Mouse (Mus musculus): ENCODE measurements around the gene Poln. TPM values are rescaled to one million over a fixed set of nuclear protein-coding genes. Genes with fewer than 3 reads are reported as not detected.
A peak's percentile ranks its signal among the peaks of the same experiment; 100 is the strongest.

The Poln gene
- polyA plus RNA-seq, 1 experiment: 1.8 TPM

DNA sequence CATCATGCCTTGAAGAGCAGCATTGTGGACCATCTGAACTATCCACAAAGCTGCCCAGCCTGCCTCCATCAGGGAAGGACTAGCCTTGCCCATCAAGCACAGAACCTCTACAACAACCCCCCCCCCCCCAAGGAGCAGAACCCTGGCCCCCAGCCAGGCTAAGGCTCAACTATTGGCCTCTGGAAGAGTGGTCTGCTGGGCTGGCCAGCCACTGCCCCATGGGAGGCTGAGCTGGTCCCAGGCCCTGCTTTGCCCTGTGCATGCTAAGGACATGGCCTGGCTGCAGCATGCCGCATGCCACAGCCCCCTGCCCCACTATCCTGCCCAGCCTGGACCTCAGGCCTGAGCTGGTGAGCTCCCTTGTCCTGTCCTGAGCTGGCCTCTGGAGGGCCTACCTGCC lies 167.8 kb downstream of the Poln start:
- H3K27ac ChIP-seq (ENCODE audit: insufficient read depth, low read depth, low read length): no peak overlapping the region
- no peak overlapping the region for H3K4me3 ChIP-seq (ENCODE audit: insufficient read depth, low read depth, low read length)
- no peak for DNase-seq
- H3K4me1 ChIP-seq (ENCODE audit: control insufficient read depth, insufficient read depth, low read length): no peaks in the 10 kb centered on the region
- H3K36me3 ChIP-seq (ENCODE audit: control insufficient read depth, insufficient read depth, low read length): no peaks in the 10 kb centered on the region
- no peaks in the 10 kb centered on the region; the same call in 1 of the 2 replicates for H3K27me3 ChIP-seq (replicated peaks; ENCODE audit: control insufficient read depth, insufficient read depth, low read length)
- no peak for TF ChIP-seq CTCF (conservative IDR thresholded peaks at IDR 0.05; ENCODE audit: insufficient read depth, insufficient read length, low read depth, low read length)
- no peak for TF ChIP-seq POLR2A (IDR thresholded peaks at IDR 0.05; ENCODE audit: low read depth, low read length)
- WGBS: 88% methylated on average over 1 of the region's 1 CpGs

DNA sequence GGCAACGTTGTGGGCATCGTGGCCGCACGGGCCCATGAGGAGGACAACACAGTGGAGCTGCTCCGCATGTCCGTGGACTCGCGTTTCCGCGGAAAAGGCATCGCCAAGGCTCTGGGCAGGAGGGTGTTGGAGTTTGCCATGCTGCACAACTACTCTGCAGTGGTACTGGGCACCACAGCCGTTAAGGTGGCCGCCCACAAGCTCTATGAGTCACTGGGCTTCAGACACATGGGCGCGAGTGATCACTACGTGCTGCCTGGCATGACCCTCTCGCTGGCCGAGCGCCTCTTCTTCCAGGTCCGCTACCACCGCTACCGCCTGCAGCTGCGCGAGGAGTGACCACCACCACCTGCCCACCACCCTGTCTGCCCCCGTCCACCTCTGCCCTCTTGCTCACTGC lies 168.4 kb downstream of the Poln start:
- no peak for DNase-seq
- 96% methylated on average over 25 of the region's 25 CpGs for WGBS
- TF ChIP-seq POLR2A (IDR thresholded peaks at IDR 0.05; ENCODE audit: low read depth, low read length) (no peak), CTCF (conservative IDR thresholded peaks at IDR 0.05; ENCODE audit: insufficient read depth, insufficient read length, low read depth, low read length) (no peak)
- Histone ChIP-seq H3K36me3 (ENCODE audit: control insufficient read depth, insufficient read depth, low read length) (no peaks in the 10 kb centered on the region), H3K27ac (ENCODE audit: insufficient read depth, low read depth, low read length) (no peak overlapping the region), H3K4me1 (ENCODE audit: control insufficient read depth, insufficient read depth, low read length) (no peaks in the 10 kb centered on the region), H3K27me3 (replicated peaks; ENCODE audit: control insufficient read depth, insufficient read depth, low read length) (peaks cover 2% of the 10 kb centered on the region; the same call in 1 of the 2 replicates), H3K4me3 (ENCODE audit: insufficient read depth, low read depth, low read length) (no peak overlapping the region)

DNA sequence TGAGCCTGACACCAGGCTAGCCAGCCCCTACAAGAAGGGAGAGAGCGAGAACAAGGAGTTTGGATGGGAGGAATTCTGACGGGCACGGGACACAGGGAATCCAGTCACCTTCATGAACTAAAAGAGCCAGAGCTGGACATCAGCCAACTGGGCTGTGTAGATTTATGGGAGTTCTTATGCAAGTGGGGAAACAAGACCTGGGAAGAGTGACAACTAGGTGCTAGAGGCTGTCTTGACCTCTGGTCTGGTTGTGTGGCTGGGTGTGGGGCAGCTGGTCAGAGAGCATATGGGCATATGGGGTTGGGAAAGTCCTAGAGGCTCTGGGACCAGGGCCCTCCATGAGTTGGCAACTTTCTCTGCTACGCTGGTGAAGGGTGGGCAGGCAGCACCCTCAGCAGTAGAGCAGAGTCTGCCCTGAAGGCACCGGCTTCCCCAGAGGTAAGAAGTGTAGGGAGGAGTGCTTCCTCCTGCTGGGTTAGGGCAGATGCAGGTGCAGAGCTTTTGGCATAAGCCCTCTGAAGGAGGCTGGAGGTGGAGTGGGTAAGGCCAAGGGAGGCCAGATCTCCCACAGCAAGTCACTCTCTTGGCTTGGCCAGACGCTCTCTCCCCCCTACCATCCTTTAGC lies 169.7 kb downstream of the Poln start:
- 68% methylated on average over 6 of the region's 6 CpGs for WGBS
- DNase-seq: peak; percentile 22
- no peak overlapping the region for H3K4me3 ChIP-seq (ENCODE audit: insufficient read depth, low read depth, low read length)
- H3K36me3 ChIP-seq (ENCODE audit: control insufficient read depth, insufficient read depth, low read length): no peaks in the 10 kb centered on the region
- TF ChIP-seq POLR2A (IDR thresholded peaks at IDR 0.05; ENCODE audit: low read depth, low read length) (no peak), CTCF (conservative IDR thresholded peaks at IDR 0.05; ENCODE audit: insufficient read depth, insufficient read length, low read depth, low read length) (no peak)
- no peak overlapping the region for H3K27ac ChIP-seq (ENCODE audit: insufficient read depth, low read depth, low read length)
- peaks cover 2% of the 10 kb centered on the region; the same call in 1 of the 2 replicates for H3K27me3 ChIP-seq (replicated peaks; ENCODE audit: control insufficient read depth, insufficient read depth, low read length)
- H3K4me1 ChIP-seq (ENCODE audit: control insufficient read depth, insufficient read depth, low read length): no peaks in the 10 kb centered on the region

DNA sequence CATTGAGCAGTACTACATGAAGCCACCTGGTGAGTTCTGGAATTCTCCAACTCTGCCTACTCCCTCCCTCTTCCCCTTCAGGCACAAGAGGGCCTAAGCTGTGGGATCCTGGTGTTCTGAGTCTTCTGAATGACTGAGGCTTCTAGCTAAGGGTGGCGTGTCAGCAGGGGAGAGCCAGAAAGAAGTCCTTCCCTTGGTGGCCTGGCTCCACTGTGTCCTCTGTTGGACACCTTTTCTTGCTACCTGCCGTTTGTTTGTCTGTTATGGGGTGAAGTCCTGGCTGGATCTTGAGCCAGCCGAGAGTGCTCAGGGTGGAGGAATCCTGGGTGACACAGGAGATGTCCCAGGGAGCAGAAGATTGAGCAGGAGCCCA lies 170.8 kb downstream of the Poln start:
- DNase-seq: no peak

DNA sequence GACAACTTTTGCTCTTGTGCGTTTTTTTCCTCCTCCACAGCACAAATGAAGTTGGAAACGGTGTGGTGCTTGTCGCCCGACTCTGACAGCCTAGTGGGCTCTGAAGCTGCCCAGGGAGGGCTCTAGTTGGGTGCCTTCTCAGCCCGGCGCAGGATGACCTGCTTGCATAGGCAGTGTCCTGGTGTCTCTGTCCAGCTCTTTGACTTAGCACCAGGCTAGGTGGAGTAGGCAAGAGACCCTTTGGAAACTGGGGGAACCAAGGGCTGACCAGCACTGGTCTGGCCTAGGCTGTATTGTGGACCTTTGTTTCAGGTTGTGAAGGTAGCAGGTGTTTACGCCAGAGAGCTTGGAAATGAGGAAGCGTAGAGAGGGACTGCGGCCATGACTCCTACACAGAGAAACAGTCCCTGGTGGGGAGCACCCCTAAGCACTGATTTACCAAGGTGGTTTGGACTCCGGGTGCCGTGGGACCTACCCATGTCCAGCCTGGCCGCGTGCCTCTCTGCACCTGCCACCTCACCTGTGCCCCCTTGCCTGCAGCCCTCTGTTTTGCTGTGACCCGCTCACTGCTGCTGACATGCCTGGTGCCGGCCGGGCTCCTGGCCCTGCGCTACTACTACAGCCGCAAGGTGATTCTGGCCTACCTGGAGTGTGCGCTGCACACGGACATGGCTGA lies 171.3 kb downstream of the Poln start:
- H3K27me3 ChIP-seq (replicated peaks; ENCODE audit: control insufficient read depth, insufficient read depth, low read length): peaks cover 2% of the 10 kb centered on the region; the same call in 1 of the 2 replicates
- H3K27ac ChIP-seq (ENCODE audit: insufficient read depth, low read depth, low read length): no peak overlapping the region
- WGBS: 78% methylated on average over 20 of the region's 20 CpGs

More for the DNA sequence above, 170.8 kb downstream of the Poln start:
- no peak overlapping the region for H3K4me3 ChIP-seq (ENCODE audit: insufficient read depth, low read depth, low read length)
- no peak for TF ChIP-seq POLR2A (IDR thresholded peaks at IDR 0.05; ENCODE audit: low read depth, low read length)
- no peak for TF ChIP-seq CTCF (conservative IDR thresholded peaks at IDR 0.05; ENCODE audit: insufficient read depth, insufficient read length, low read depth, low read length)
- no peaks in the 10 kb centered on the region for H3K36me3 ChIP-seq (ENCODE audit: control insufficient read depth, insufficient read depth, low read length)
- peaks cover 2% of the 10 kb centered on the region; the same call in 1 of the 2 replicates for H3K27me3 ChIP-seq (replicated peaks; ENCODE audit: control insufficient read depth, insufficient read depth, low read length)
- H3K27ac ChIP-seq (ENCODE audit: insufficient read depth, low read depth, low read length): no peak overlapping the region
- WGBS: 95% methylated on average over 3 of the region's 3 CpGs
- no peaks in the 10 kb centered on the region for H3K4me1 ChIP-seq (ENCODE audit: control insufficient read depth, insufficient read depth, low read length)

DNA sequence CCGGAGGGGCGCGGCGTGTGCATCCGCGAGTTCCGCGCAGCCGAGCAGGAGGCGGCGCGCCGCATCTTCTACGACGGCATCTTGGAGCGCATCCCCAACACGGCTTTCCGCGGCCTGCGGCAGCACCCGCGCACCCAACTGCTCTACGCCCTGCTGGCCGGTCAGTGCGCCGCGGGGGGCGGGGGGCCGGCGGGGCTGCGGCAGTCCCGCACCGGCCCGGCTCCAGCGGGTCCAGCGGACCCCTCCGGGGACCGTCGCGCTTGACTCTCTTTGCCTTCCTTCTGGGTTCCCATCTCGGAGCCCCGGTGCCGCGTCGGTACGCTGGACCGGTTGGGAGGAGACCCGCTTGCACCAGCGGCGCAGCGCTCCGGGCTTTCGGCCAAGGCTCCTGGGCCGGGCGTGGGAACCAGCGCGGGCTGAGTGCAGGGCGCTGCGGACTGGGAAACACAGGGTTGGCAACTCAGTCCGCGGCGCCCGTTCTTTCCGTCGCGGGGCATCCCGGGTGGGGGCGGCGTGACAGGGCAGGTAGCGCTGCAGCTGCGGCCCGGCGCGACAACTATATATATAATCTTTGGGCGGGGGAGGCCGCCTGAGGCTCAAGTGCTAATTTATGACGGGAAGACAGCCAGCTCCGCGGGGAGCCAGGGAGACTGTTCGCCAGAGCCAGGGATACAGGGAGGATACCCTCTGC lies 172.1 kb downstream of the Poln start:
- H3K27me3 ChIP-seq (replicated peaks; ENCODE audit: control insufficient read depth, insufficient read depth, low read length): peaks cover 2% of the 10 kb centered on the region; the same call in 1 of the 2 replicates
- no peak for TF ChIP-seq POLR2A (IDR thresholded peaks at IDR 0.05; ENCODE audit: low read depth, low read length)
- no peak for TF ChIP-seq CTCF (conservative IDR thresholded peaks at IDR 0.05; ENCODE audit: insufficient read depth, insufficient read length, low read depth, low read length)
- no peak overlapping the region for H3K27ac ChIP-seq (ENCODE audit: insufficient read depth, low read depth, low read length)
- 1% methylated on average over 80 of the region's 80 CpGs for WGBS
- no peaks in the 10 kb centered on the region for H3K36me3 ChIP-seq (ENCODE audit: control insufficient read depth, insufficient read depth, low read length)
- H3K4me3 ChIP-seq (ENCODE audit: insufficient read depth, low read depth, low read length): peak overlapping the region; percentile 52; the same call in 1 of the 2 replicates
- no peaks in the 10 kb centered on the region for H3K4me1 ChIP-seq (ENCODE audit: control insufficient read depth, insufficient read depth, low read length)
- peak; percentile 50 for DNase-seq

More for the DNA sequence above, 171.3 kb downstream of the Poln start:
- Histone ChIP-seq H3K4me1 (ENCODE audit: control insufficient read depth, insufficient read depth, low read length) (no peaks in the 10 kb centered on the region), H3K4me3 (ENCODE audit: insufficient read depth, low read depth, low read length) (no peak overlapping the region), H3K36me3 (ENCODE audit: control insufficient read depth, insufficient read depth, low read length) (no peaks in the 10 kb centered on the region)
- DNase-seq: no peak
- TF ChIP-seq CTCF (conservative IDR thresholded peaks at IDR 0.05; ENCODE audit: insufficient read depth, insufficient read length, low read depth, low read length) (no peak), POLR2A (IDR thresholded peaks at IDR 0.05; ENCODE audit: low read depth, low read length) (no peak)

DNA sequence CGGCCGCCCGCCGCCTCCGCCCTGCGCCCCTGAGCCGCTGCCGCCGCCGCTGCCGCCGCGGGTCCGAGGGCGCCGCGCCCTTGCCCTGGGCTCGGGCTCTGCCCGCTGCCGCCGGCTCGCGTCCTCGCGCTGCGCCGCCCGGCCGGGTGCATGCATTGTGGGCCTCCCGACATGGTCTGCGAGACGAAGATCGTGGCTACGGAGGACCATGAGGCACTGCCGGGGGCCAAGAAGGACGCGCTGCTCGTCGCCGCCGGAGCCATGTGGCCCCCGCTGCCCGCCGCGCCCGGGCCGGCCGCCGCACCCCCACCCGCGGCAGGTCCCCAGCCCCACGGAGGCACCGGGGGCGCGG lies 172.6 kb downstream of the Poln start:
- Histone ChIP-seq H3K27ac (ENCODE audit: insufficient read depth, low read depth, low read length) (no peak overlapping the region), H3K27me3 (replicated peaks; ENCODE audit: control insufficient read depth, insufficient read depth, low read length) (peaks cover 2% of the 10 kb centered on the region; the same call in 1 of the 2 replicates), H3K4me3 (ENCODE audit: insufficient read depth, low read depth, low read length) (peak overlapping the region; percentile 52), H3K4me1 (ENCODE audit: control insufficient read depth, insufficient read depth, low read length) (no peaks in the 10 kb centered on the region), H3K36me3 (ENCODE audit: control insufficient read depth, insufficient read depth, low read length) (no peaks in the 10 kb centered on the region)
- TF ChIP-seq CTCF (conservative IDR thresholded peaks at IDR 0.05; ENCODE audit: insufficient read depth, insufficient read length, low read depth, low read length) (no peak), POLR2A (IDR thresholded peaks at IDR 0.05; ENCODE audit: low read depth, low read length) (no peak)
- no peak for DNase-seq
- WGBS: 6% methylated on average over 54 of the region's 55 CpGs
